Mouse (Mus musculus) monocyte, adult 2 months (primary cell): Measurements from ENCODE around the gene Pcnx3.

Experiments used
- DNase-seq, 2 experiments: peaks; one replicate each; pipeline ENCODE4 v3.0.0; 2022; ENCODE audit warnings: low spot score in 2 of 2, low read depth in 1 of 2

Pcnx3 gene

DNA sequence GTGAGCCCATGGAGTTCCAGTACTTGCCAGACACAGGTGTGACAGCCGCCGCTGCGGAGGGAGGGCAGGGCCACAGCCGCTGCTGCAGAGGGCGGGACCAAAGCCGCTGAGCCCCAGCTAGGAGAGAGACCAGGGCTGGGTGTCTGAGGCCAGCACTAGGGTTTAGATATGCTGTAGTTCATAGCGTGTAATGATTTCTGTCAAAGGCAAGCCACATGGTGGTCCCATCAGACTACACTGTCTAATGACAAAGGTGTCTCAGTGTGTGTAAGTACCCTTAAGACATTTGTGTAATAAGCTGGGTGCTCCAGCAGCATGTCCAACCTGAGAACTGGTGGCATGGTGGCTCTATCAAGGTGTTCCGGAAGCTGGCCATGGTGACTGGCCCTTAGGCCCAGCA, 47.1 kb downstream of the Pcnx3 start:
- no peak for DNase-seq

GRCm38 (mm10) chr19:5641021-5641420, 47.7 kb downstream of the Pcnx3 start:
- no peak for DNase-seq

- DNase-seq: no peak
Observed at GRCm38 (mm10) chr19:5640339-5640738, 48.4 kb downstream of the Pcnx3 start.

- DNase-seq: no peak
Observed at GRCm38 (mm10) chr19:5638416-5639005, 50.2 kb downstream of the Pcnx3 start.

DNA sequence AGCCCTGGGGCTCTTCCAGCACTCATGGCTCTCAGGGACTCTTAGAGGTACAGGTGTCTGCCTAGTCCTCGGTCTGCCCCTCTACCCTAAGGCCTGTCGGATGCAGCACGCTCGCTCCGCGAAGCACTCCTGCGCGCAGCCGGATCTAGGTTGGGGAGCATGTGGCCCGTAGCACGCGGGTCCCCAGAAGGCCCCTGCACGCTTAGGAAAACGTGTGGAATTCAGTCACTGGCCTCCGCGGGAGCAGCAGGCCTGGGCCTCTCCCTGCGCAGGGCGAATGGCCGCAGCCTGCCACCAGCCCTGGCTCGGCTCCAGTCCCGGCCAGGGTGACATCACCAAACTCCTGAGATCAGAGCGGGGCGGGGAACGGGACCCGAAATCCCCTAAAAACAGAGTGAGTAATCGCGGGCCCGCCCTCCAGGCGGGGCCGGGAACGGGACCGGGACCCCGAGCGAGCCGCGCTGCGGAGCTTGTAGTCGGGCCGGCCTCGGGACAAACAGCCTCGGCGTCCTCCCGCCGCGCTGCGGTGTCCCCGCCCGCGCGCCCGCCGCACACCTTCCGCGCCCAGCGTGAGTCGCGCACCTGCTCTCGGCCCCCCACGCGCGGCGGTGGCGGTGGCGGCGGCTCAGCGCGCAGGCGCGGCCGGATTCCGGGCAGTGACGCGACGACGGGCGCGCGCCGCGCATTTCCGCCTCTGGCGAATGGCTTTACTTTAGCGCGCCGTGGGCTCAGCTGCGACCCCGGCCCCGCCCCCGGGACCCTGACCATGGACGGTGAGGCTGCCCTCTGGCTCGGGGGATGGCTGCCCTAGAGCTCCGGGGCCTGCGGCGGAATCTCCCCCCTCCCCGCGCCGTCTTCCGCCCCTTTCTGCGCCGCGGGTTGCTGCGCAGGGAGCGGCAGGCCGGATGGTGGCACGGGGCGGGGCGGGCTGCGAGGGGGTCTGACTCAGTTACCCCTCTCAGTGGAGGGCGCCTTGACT, 51.4 kb downstream of the Pcnx3 start, which contains the start of gene Rela:
Rela (plus strand) TSS at position 415 of the 979 bp plus-strand sequence.
- DNase-seq: peak; percentile 71 to 92

DNA sequence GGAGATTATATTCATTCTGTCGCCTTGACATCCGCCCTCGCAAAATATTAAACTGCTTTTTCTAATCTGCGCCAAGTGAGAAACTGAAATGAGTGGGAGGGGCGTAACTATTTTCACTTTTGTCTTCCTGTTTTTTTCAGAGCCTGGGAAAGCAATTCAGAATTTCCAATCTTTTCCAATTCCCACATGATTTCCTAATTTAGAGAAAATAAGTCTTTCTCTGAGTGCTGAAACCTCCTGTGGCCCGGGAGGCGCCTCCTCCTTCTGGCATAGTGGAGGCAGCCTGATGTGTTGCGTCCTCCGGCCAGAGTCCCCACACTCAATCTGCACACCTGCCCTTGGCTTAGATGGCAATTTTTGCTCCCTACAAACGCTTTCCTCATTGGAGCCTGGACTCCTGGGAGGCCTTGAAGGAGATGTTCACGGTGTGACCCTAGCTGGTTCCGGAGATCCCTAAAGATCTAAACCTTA, 52.1 kb downstream of the Pcnx3 start:
- DNase-seq: no peak

- no peak for DNase-seq
Observed at GRCm38 (mm10) chr19:5636036-5636570, 52.6 kb downstream of the Pcnx3 start.

GRCm38 (mm10) chr19:5632120-5632519, 56.6 kb downstream of the Pcnx3 start:
- DNase-seq: no peak

DNA sequence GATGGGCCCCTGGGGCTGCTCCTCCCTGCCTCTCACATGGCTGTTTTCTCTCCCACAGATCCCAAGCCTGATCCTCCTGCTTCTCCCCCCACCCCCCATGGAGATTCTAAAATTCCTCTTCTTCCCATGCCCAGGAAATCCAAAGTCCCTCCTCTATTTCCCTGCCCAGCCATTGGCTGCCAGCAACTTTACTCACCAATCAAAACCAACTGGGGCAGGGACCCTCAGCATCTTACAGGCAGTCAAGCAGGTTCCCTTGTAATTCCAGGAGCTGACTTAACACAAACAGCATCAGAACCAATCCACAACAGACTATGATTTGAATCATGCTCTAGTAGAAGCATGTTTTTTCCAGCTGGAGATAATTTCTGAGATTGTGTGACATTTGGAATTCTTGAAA, 58.8 kb downstream of the Pcnx3 start:
- DNase-seq: no peak

- DNase-seq: no peak
Observed at GRCm38 (mm10) chr19:5625311-5625710, 63.4 kb downstream of the Pcnx3 start.

- DNase-seq: no peak
Observed at GRCm38 (mm10) chr19:5621884-5622283, 66.8 kb downstream of the Pcnx3 start.

GRCm38 (mm10) chr19:5620007-5620406, 68.7 kb downstream of the Pcnx3 start:
- no peak for DNase-seq

DNA sequence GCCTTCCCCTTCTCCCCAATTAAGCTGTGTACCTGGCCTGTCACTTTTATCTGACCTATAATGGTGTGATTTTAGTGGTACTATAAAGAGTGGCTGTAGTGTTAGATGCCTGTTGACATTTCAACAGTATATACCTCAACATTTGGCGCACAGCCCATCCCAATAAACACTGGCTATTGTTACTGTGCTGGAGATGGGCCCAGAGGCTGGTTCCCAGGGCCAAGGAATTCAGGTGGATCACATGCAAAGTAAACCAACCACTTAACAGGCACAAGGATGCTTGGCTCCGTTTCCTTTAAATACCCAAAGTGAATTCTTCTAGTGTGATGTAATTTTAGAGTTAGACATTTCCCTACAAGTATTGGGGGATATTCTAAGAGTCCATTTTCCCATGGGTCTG, 73.8 kb downstream of the Pcnx3 start:
- no peak for DNase-seq
